Mouse (Mus musculus) intestine, embryonic 14.5 days (tissue): ENCODE results near the gene Slc22a13. TPM values are rescaled to one million over a fixed set of nuclear protein-coding genes. Genes with fewer than 3 reads are reported as not detected.

Source experiments
- ATAC-seq: fragments of 200-750 bp; cut with Nextera tagmentation; replicated peaks from 2 replicates; pipeline ENCODE4 v1.8.0; 2017; ENCODE audit warnings: low read depth, moderate number of reproducible peaks, moderate TSS enrichment, moderate library complexity; ENCODE audit not compliant: low FRiP score, low TSS enrichment
- DNase-seq: peaks from one replicate; pipeline ENCODE4 v3.0.0-alpha.2; 2018; ENCODE audit warnings: low spot score
- H3K27ac ChIP-seq: fragments of 300-500 bp; sonication (generic); 2 replicates; pipeline ENCODE4 v1.5.1; 2014; ENCODE audit warnings: low read depth, mild to moderate bottlenecking, control low read depth
- H3K27me3 ChIP-seq: fragments of 300-500 bp; sonication (generic); replicated peaks from 2 replicates; pipeline ENCODE4 v1.6.1; 2014; ENCODE audit warnings: low read length, control low read depth; ENCODE audit not compliant: control insufficient read depth, insufficient read depth
- H3K36me3 ChIP-seq: fragments of 300-500 bp; sonication (generic); 2 replicates; pipeline ENCODE4 v1.6.1; 2014; ENCODE audit warnings: low read length, control low read depth; ENCODE audit not compliant: control insufficient read depth, insufficient read depth
- H3K4me1 ChIP-seq: fragments of 300-500 bp; sonication (generic); replicated peaks from 2 replicates; pipeline ENCODE4 v1.6.1; 2014; ENCODE audit warnings: low read length, control low read depth, mixed read lengths; ENCODE audit not compliant: control insufficient read depth, insufficient read depth
- H3K4me2 ChIP-seq: fragments of 300-500 bp; sonication (generic); 2 replicates; pipeline ENCODE4 v1.6.1; 2014; ENCODE audit warnings: low read length
- H3K4me3 ChIP-seq: fragments of 300-500 bp; sonication (generic); 2 replicates; pipeline ENCODE4 v1.5.1; 2014; ENCODE audit warnings: low read depth, low read length, control low read depth, mixed read lengths
- H3K9ac ChIP-seq: fragments of 300-500 bp; sonication (generic); 2 replicates; pipeline ENCODE4 v1.6.1; 2014; ENCODE audit warnings: mild to moderate bottlenecking, low read length
- H3K9me3 ChIP-seq: fragments of 300-500 bp; sonication (generic); 2 replicates; pipeline ENCODE4 v1.6.1; 2016; ENCODE audit warnings: low read length, control low read depth; ENCODE audit not compliant: control insufficient read depth
- WGBS: fragments of 180-500 bp; shearing (Covaris S2); extraction: QIAGEN DNeasy Blood & Tissue Kit; methylation state at CpG from one replicate; pipeline ENCODE4 v1.1.7; 2014; 5-methylcytosine and 5-hydroxymethylcytosine counted together
- polyA plus RNA-seq: library from polyadenylated mRNA; unstranded; fragments of >200 nt; fragmentation: Nextera tagmentation; extraction: Ambion mirVana; gene quantifications from 2 replicates; pipeline ENCODE4 v1.2.1, GENCODE M21; 2014

The Slc22a13 gene
- not detected in 2 replicates for polyA plus RNA-seq

GRCm38 (mm10) chr9:119208998-119209397, at the start of gene Slc22a13:
Gene Slc22a13 (minus strand): TSS chr9:119209098.
- H3K9ac ChIP-seq, result no peak within 1 kb of the TSS
- no peak within 1 kb of the TSS for H3K4me2 ChIP-seq
- H3K27ac ChIP-seq, result no peak within 1 kb of the TSS
- ATAC-seq, result no peak
- H3K4me3 ChIP-seq, result no peak within 1 kb of the TSS
- H3K4me1 ChIP-seq, result no peaks in the 10 kb centered on the region
- no peak for DNase-seq
- H3K9me3 ChIP-seq, result peaks cover 4% of the 10 kb centered on the region
- H3K36me3 ChIP-seq, result no peaks in the 10 kb centered on the region
- no peaks in the 10 kb centered on the region for H3K27me3 ChIP-seq
- 90% methylated on average over 4 of the region's 4 CpGs for WGBS

GRCm38 (mm10) chr9:119258128-119258527, 49.2 kb upstream of the Slc22a13 start:
- Histone ChIP-seq H3K9ac (no peak overlapping the region), H3K4me1 (no peaks in the 10 kb centered on the region), H3K9me3 (no peaks in the 10 kb centered on the region), H3K27me3 (no peaks in the 10 kb centered on the region), H3K4me3 (no peak overlapping the region), H3K27ac (no peak overlapping the region), H3K36me3 (peaks cover 69% of the 10 kb centered on the region), H3K4me2 (no peak overlapping the region)
- no peak for ATAC-seq
- no peak for DNase-seq
- WGBS, result 73% methylated on average over 5 of the region's 5 CpGs

GRCm38 (mm10) chr9:119256161-119256560, 47.3 kb upstream of the Slc22a13 start:
- no peaks in the 10 kb centered on the region for H3K27me3 ChIP-seq
- H3K27ac ChIP-seq, result no peak overlapping the region
- no peak overlapping the region for H3K9ac ChIP-seq
- H3K4me3 ChIP-seq, result no peak overlapping the region
- ATAC-seq (no peak), DNase-seq (no peak)
- no peaks in the 10 kb centered on the region for H3K4me1 ChIP-seq
- peaks cover 62% of the 10 kb centered on the region for H3K36me3 ChIP-seq
- H3K9me3 ChIP-seq, result no peaks in the 10 kb centered on the region
- 95% methylated on average over 12 of the region's 12 CpGs for WGBS
- H3K4me2 ChIP-seq, result no peak overlapping the region

GRCm38 (mm10) chr9:119255096-119255495, 46.2 kb upstream of the Slc22a13 start:
- Histone ChIP-seq H3K9ac (no peak overlapping the region), H3K36me3 (peaks cover 65% of the 10 kb centered on the region), H3K4me2 (no peak overlapping the region), H3K9me3 (no peaks in the 10 kb centered on the region), H3K4me3 (no peak overlapping the region), H3K27ac (no peak overlapping the region), H3K4me1 (no peaks in the 10 kb centered on the region), H3K27me3 (no peaks in the 10 kb centered on the region)
- no peak for DNase-seq
- WGBS, result 93% methylated on average over 1 of the region's 1 CpGs
- no peak for ATAC-seq

DNA sequence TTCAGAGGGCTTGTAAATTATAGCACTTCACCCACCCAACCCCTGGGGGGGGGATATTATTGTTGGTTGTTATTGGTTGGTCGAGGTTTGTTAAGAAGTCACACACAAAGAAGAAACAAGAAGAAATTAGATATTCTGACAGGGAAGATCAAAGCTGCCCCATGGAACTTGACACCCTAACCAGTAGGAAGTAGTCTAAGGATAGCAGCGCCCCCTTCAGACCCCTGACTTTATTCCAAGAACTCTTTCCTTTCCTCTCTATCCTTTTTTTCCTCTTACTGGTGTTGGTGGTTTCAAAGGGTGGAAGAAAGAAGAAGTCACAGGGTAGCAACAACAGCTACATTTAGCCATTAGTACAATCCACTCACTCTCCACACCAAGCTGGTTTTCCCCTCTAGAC, 45.3 kb upstream of the Slc22a13 start:
- Histone ChIP-seq H3K27ac (no peak overlapping the region), H3K9me3 (no peaks in the 10 kb centered on the region), H3K4me3 (no peak overlapping the region), H3K4me2 (no peak overlapping the region), H3K9ac (no peak overlapping the region), H3K27me3 (no peaks in the 10 kb centered on the region), H3K4me1 (no peaks in the 10 kb centered on the region), H3K36me3 (peaks cover 60% of the 10 kb centered on the region)
- 81% methylated on average over 2 of the region's 2 CpGs for WGBS
- DNase-seq, result no peak
- ATAC-seq, result no peak

- no peak for DNase-seq
- Histone ChIP-seq H3K9me3 (no peaks in the 10 kb centered on the region), H3K4me2 (no peak overlapping the region), H3K27ac (no peak overlapping the region), H3K36me3 (peaks cover 49% of the 10 kb centered on the region), H3K27me3 (no peaks in the 10 kb centered on the region), H3K9ac (no peak overlapping the region), H3K4me1 (no peaks in the 10 kb centered on the region), H3K4me3 (no peak overlapping the region)
- WGBS, result 81% methylated on average over 5 of the region's 5 CpGs
- ATAC-seq, result no peak
Measured at GRCm38 (mm10) chr9:119247996-119248395, 39.1 kb upstream of the Slc22a13 start.

DNA sequence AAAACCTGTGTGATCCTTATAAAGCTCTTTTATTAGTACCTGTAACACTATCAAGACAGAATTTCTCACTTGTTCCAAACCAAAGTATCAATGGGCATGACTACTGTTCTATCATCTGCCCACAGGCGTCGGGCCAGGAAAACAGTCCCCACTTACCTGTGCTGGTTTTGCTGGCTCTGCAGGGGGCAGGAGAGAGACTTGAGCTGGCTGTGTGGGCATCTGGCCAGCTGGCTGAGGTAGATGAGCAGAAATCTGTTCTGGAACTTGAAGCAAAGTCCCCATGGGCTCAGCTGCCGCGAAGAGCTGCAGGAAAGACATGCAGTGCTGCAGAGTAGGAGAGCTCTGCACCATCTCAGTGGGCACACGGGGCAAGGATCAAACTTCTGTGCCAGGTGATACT, 37.9 kb upstream of the Slc22a13 start:
- no peak overlapping the region for H3K9ac ChIP-seq
- H3K9me3 ChIP-seq, result no peaks in the 10 kb centered on the region
- H3K4me2 ChIP-seq, result no peak overlapping the region
- peaks cover 49% of the 10 kb centered on the region for H3K36me3 ChIP-seq
- no peak for ATAC-seq
- H3K4me3 ChIP-seq, result no peak overlapping the region
- no peak for DNase-seq
- H3K27me3 ChIP-seq, result no peaks in the 10 kb centered on the region
- WGBS, result 91% methylated on average over 5 of the region's 5 CpGs
- no peak overlapping the region for H3K27ac ChIP-seq
- H3K4me1 ChIP-seq, result no peaks in the 10 kb centered on the region

GRCm38 (mm10) chr9:119243981-119244380, 35.1 kb upstream of the Slc22a13 start:
- WGBS, result 88% methylated on average over 3 of the region's 3 CpGs
- no peak for DNase-seq
- H3K27ac ChIP-seq, result no peak overlapping the region

DNA sequence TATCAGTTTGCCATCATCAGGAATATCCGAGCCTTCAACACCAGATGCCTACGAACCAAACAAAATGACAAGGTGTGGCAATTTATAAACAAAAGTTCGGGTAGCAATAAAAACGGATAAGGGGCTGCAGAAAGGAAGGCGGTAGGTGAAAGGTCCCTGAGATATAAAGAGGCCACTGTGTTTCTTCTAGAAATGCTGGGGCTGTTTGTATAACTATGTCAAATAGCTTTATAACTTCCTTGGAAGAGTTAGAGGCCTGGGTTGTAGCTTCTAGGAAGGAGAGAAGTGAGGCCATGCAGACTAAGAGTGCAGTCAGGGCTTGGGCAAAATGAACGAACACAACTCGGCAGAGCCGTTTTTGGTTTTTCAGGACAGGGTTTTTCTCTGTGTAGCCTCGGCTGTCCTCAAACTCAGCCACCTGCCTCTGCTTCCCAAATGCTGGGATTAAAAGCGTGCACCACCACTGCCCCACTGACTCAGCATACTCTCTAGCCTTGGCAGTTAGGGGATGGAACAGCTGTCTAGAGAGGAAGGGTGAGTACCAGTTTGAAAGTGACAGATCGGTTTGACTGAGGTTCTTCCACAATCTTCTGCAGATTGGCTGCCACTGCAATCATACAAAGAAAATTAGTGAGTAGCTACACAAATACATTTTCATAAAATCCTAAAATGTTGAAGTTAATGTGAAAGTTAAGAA, 32.4 kb upstream of the Slc22a13 start:
- no peaks in the 10 kb centered on the region for H3K4me1 ChIP-seq
- ATAC-seq (no peak), DNase-seq (no peak)
- no peak overlapping the region for H3K4me2 ChIP-seq
- 52% methylated on average over 11 of the region's 11 CpGs for WGBS
- peaks cover 43% of the 10 kb centered on the region for H3K36me3 ChIP-seq
- no peaks in the 10 kb centered on the region for H3K27me3 ChIP-seq
- no peak overlapping the region for H3K9ac ChIP-seq
- H3K4me3 ChIP-seq, result no peak overlapping the region
- no peaks in the 10 kb centered on the region for H3K9me3 ChIP-seq
- no peak overlapping the region for H3K27ac ChIP-seq

More at GRCm38 (mm10) chr9:119243981-119244380, 35.1 kb upstream of the Slc22a13 start:
- no peaks in the 10 kb centered on the region for H3K9me3 ChIP-seq
- H3K4me3 ChIP-seq, result no peak overlapping the region
- H3K27me3 ChIP-seq, result no peaks in the 10 kb centered on the region
- ATAC-seq, result no peak
- peaks cover 57% of the 10 kb centered on the region for H3K36me3 ChIP-seq
- no peak overlapping the region for H3K4me2 ChIP-seq
- no peaks in the 10 kb centered on the region for H3K4me1 ChIP-seq
- H3K9ac ChIP-seq, result no peak overlapping the region
